Mouse (Mus musculus): Measurements from ENCODE around the gene Glis3. TPM values are rescaled to one million over a fixed set of nuclear protein-coding genes. Genes with fewer than 3 reads are reported as not detected.

The Glis3 gene
- polyA plus RNA-seq, 1 experiment from 2014 or later, result 2.0 TPM

GRCm38 (mm10) chr19:28284098-28284569 is 395.7 kb downstream of the Glis3 start:
- H3K27me3 ChIP-seq (replicated peaks; ENCODE audit: insufficient read depth, low read length), result no peaks in the 10 kb centered on the region
- no peak overlapping the region for H3K4me2 ChIP-seq (replicated peaks; ENCODE audit: low read depth, low read length)
- TF ChIP-seq CTCF (IDR thresholded peaks at IDR 0.05) (no peak), EP300 (IDR thresholded peaks at IDR 0.05) (no peak)
- WGBS, result 81% methylated on average over 7 of the region's 7 CpGs
- ATAC-seq (no peak), DNase-seq (ENCODE audit: low spot score) (no peak)
- no peaks in the 10 kb centered on the region for H3K4me1 ChIP-seq (ENCODE audit: insufficient read depth, low read depth, low read length)
- no peaks in the 10 kb centered on the region for H3K9me3 ChIP-seq (ENCODE audit: low read length)
- H3K9ac ChIP-seq (replicated peaks; ENCODE audit: low read depth), result no peak overlapping the region
- no peaks in the 10 kb centered on the region for H3K36me3 ChIP-seq (ENCODE audit: insufficient read depth, low read length)
- H3K27ac ChIP-seq (ENCODE audit: low read length), result no peak overlapping the region
- H3K4me3 ChIP-seq (ENCODE audit: low read depth, low read length), result no peak overlapping the region

GRCm38 (mm10) chr19:28283241-28284097 is 396.4 kb downstream of the Glis3 start:
- 85% methylated on average over 7 of the region's 7 CpGs for WGBS

GRCm38 (mm10) chr19:28281405-28281804 is 398.5 kb downstream of the Glis3 start:
- DNase-seq (ENCODE audit: low spot score) (no peak), ATAC-seq (no peak)
- Histone ChIP-seq H3K4me3 (ENCODE audit: low read depth, low read length) (no peak overlapping the region), H3K4me1 (ENCODE audit: insufficient read depth, low read depth, low read length) (no peaks in the 10 kb centered on the region), H3K9ac (replicated peaks; ENCODE audit: low read depth) (no peak overlapping the region), H3K9me3 (ENCODE audit: low read length) (no peaks in the 10 kb centered on the region), H3K27me3 (replicated peaks; ENCODE audit: insufficient read depth, low read length) (no peaks in the 10 kb centered on the region), H3K36me3 (ENCODE audit: insufficient read depth, low read length) (no peaks in the 10 kb centered on the region), H3K27ac (ENCODE audit: low read length) (no peak overlapping the region), H3K4me2 (replicated peaks; ENCODE audit: low read depth, low read length) (no peak overlapping the region)
- TF ChIP-seq EP300 (IDR thresholded peaks at IDR 0.05), result no peak
- no peak for TF ChIP-seq CTCF (IDR thresholded peaks at IDR 0.05)
- 75% methylated on average over 4 of the region's 4 CpGs for WGBS

More at GRCm38 (mm10) chr19:28283241-28284097, 396.4 kb downstream of the Glis3 start:
- Histone ChIP-seq H3K9ac (replicated peaks; ENCODE audit: low read depth) (no peak overlapping the region), H3K4me3 (ENCODE audit: low read depth, low read length) (no peak overlapping the region), H3K36me3 (ENCODE audit: insufficient read depth, low read length) (no peaks in the 10 kb centered on the region), H3K27ac (ENCODE audit: low read length) (no peak overlapping the region), H3K4me2 (replicated peaks; ENCODE audit: low read depth, low read length) (no peak overlapping the region), H3K27me3 (replicated peaks; ENCODE audit: insufficient read depth, low read length) (no peaks in the 10 kb centered on the region), H3K9me3 (ENCODE audit: low read length) (no peaks in the 10 kb centered on the region), H3K4me1 (ENCODE audit: insufficient read depth, low read depth, low read length) (no peaks in the 10 kb centered on the region)
- DNase-seq (ENCODE audit: low spot score), result no peak
- no peak for ATAC-seq
- TF ChIP-seq CTCF (IDR thresholded peaks at IDR 0.05), result no peak
- TF ChIP-seq EP300 (IDR thresholded peaks at IDR 0.05), result no peak

GRCm38 (mm10) chr19:28277104-28277503 is 402.8 kb downstream of the Glis3 start:
- no peaks in the 10 kb centered on the region for H3K27me3 ChIP-seq (replicated peaks; ENCODE audit: insufficient read depth, low read length)
- no peak overlapping the region for H3K4me3 ChIP-seq (ENCODE audit: low read depth, low read length)
- 94% methylated on average over 2 of the region's 2 CpGs for WGBS
- TF ChIP-seq EP300 (IDR thresholded peaks at IDR 0.05), result no peak
- no peak for TF ChIP-seq CTCF (IDR thresholded peaks at IDR 0.05)
- DNase-seq (ENCODE audit: low spot score) (no peak), ATAC-seq (no peak)
- no peak overlapping the region for H3K9ac ChIP-seq (replicated peaks; ENCODE audit: low read depth)
- no peaks in the 10 kb centered on the region for H3K4me1 ChIP-seq (ENCODE audit: insufficient read depth, low read depth, low read length)
- H3K36me3 ChIP-seq (ENCODE audit: insufficient read depth, low read length), result no peaks in the 10 kb centered on the region
- H3K27ac ChIP-seq (ENCODE audit: low read length), result no peak overlapping the region
- H3K4me2 ChIP-seq (replicated peaks; ENCODE audit: low read depth, low read length), result no peak overlapping the region
- no peaks in the 10 kb centered on the region for H3K9me3 ChIP-seq (ENCODE audit: low read length)

- DNase-seq (ENCODE audit: low spot score), result no peak
- TF ChIP-seq CTCF (IDR thresholded peaks at IDR 0.05) (no peak), EP300 (IDR thresholded peaks at IDR 0.05) (no peak)
- H3K36me3 ChIP-seq (ENCODE audit: insufficient read depth, low read length), result no peaks in the 10 kb centered on the region
Measured at GRCm38 (mm10) chr19:28274501-28274900, 405.4 kb downstream of the Glis3 start.

GRCm38 (mm10) chr19:28273946-28274345 is 405.9 kb downstream of the Glis3 start:
- no peak overlapping the region for H3K4me3 ChIP-seq (ENCODE audit: low read depth, low read length)
- no peak overlapping the region for H3K9ac ChIP-seq (replicated peaks; ENCODE audit: low read depth)
- no peak for TF ChIP-seq CTCF (IDR thresholded peaks at IDR 0.05)
- TF ChIP-seq EP300 (IDR thresholded peaks at IDR 0.05), result no peak
- no peak overlapping the region for H3K4me2 ChIP-seq (replicated peaks; ENCODE audit: low read depth, low read length)
- H3K27ac ChIP-seq (ENCODE audit: low read length), result no peak overlapping the region
- no peaks in the 10 kb centered on the region for H3K9me3 ChIP-seq (ENCODE audit: low read length)
- WGBS, result 79% methylated on average over 4 of the region's 4 CpGs
- no peaks in the 10 kb centered on the region for H3K4me1 ChIP-seq (ENCODE audit: insufficient read depth, low read depth, low read length)
- ATAC-seq (no peak), DNase-seq (ENCODE audit: low spot score) (no peak)
- H3K36me3 ChIP-seq (ENCODE audit: insufficient read depth, low read length), result no peaks in the 10 kb centered on the region
- H3K27me3 ChIP-seq (replicated peaks; ENCODE audit: insufficient read depth, low read length), result no peaks in the 10 kb centered on the region

More at GRCm38 (mm10) chr19:28274501-28274900, 405.4 kb downstream of the Glis3 start:
- H3K9me3 ChIP-seq (ENCODE audit: low read length), result no peaks in the 10 kb centered on the region
- H3K4me1 ChIP-seq (ENCODE audit: insufficient read depth, low read depth, low read length), result no peaks in the 10 kb centered on the region
- 66% methylated on average over 2 of the region's 2 CpGs for WGBS
- ATAC-seq, result no peak
- no peak overlapping the region for H3K4me3 ChIP-seq (ENCODE audit: low read depth, low read length)
- H3K27ac ChIP-seq (ENCODE audit: low read length), result no peak overlapping the region
- no peak overlapping the region for H3K9ac ChIP-seq (replicated peaks; ENCODE audit: low read depth)
- no peaks in the 10 kb centered on the region for H3K27me3 ChIP-seq (replicated peaks; ENCODE audit: insufficient read depth, low read length)
- H3K4me2 ChIP-seq (replicated peaks; ENCODE audit: low read depth, low read length), result no peak overlapping the region
